Mouse (Mus musculus) embryonic facial prominence, embryonic 13.5 days (tissue): ENCODE measurements around the gene Slmap. TPM values are rescaled to one million over a fixed set of nuclear protein-coding genes. Genes with fewer than 3 reads are reported as not detected.
"Not testable (repeated sequence)": the region's sequence is repeated elsewhere in the genome, so short reads cannot be mapped to it uniquely, and the experiment has no call there.

ENCODE experiments used
- ATAC-seq: fragments of 200-750 bp; cut with Nextera tagmentation; 2 replicates; pipeline ENCODE4 v1.8.0; 2017; ENCODE audit warnings: low read depth; ENCODE audit not compliant: insufficient number of reproducible peaks, insufficient read depth, low FRiP score, low TSS enrichment
- H3K27ac ChIP-seq: fragments of 300-500 bp; sonication (generic); 2 replicates; pipeline ENCODE4 v1.5.1; 2015; ENCODE audit warnings: moderate library complexity, mild to moderate bottlenecking, inconsistent platforms
- H3K27me3 ChIP-seq: fragments of 300-500 bp; sonication (generic); 2 replicates; pipeline ENCODE4 v1.6.1; 2015; ENCODE audit warnings: mild to moderate bottlenecking, inconsistent platforms
- H3K36me3 ChIP-seq: fragments of 300-500 bp; sonication (generic); 2 replicates; pipeline ENCODE4 v1.6.1; 2015; ENCODE audit warnings: mild to moderate bottlenecking, inconsistent platforms
- H3K4me1 ChIP-seq: fragments of 300-500 bp; sonication (generic); 2 replicates; pipeline ENCODE4 v1.6.1; 2015; ENCODE audit warnings: inconsistent platforms
- H3K4me2 ChIP-seq: fragments of 300-500 bp; sonication (generic); 2 replicates; pipeline ENCODE4 v1.6.1; 2015; ENCODE audit warnings: moderate library complexity, mild to moderate bottlenecking, inconsistent platforms
- H3K4me3 ChIP-seq: fragments of 300-500 bp; sonication (generic); 2 replicates; pipeline ENCODE4 v1.5.1; 2015; ENCODE audit warnings: mild to moderate bottlenecking, inconsistent platforms
- H3K9ac ChIP-seq: fragments of 300-500 bp; sonication (generic); 2 replicates; pipeline ENCODE4 v1.6.1; 2015; ENCODE audit warnings: mild to moderate bottlenecking, inconsistent platforms
- H3K9me3 ChIP-seq: fragments of 300-500 bp; sonication (generic); 2 replicates; pipeline ENCODE4 v1.6.1; 2016; ENCODE audit warnings: inconsistent platforms
- WGBS: fragments of 180-500 bp; shearing (Covaris S2); methylation state at CpG from one replicate; pipeline ENCODE4 v1.1.7; 2015; ENCODE audit warnings: mixed read lengths; 5-methylcytosine and 5-hydroxymethylcytosine counted together
- polyA plus RNA-seq: library from polyadenylated mRNA; unstranded; fragments of >200 nt; fragmentation: Nextera tagmentation; extraction: Ambion mirVana; gene quantifications from 2 replicates; pipeline ENCODE4 v1.2.1, GENCODE M21; 2015

The Slmap gene
- polyA plus RNA-seq, 1 experiment from 2014 or later: 17.1 TPM

DNA sequence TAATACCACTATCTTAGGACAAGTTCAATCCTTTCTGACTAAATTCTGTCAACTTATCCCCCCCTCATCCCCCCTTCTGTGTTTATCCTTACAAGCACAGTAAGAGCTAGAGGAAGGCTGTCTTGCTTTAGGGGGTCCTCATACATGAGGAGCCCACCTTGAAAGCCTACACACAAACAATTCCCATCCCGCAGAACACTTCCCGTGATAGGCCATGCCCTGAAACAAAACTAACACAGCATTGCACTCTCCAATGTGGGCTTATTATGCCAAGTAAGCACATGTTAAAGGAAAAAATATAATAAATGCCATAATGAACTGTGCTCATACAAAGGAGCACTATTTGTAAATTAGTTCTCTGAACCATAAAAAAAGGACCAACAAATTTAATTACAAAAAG is 102.8 kb downstream of the Slmap start:
- no peak overlapping the region for H3K4me3 ChIP-seq
- H3K9ac ChIP-seq: no peak overlapping the region
- peaks cover 28% of the 10 kb centered on the region for H3K36me3 ChIP-seq
- no peaks in the 10 kb centered on the region for H3K27me3 ChIP-seq
- ATAC-seq: no peak
- H3K9me3 ChIP-seq: no peaks in the 10 kb centered on the region
- H3K4me2 ChIP-seq: no peak overlapping the region
- no peak overlapping the region for H3K27ac ChIP-seq
- WGBS: 80% methylated on average over 2 of the region's 2 CpGs
- no peaks in the 10 kb centered on the region for H3K4me1 ChIP-seq

DNA sequence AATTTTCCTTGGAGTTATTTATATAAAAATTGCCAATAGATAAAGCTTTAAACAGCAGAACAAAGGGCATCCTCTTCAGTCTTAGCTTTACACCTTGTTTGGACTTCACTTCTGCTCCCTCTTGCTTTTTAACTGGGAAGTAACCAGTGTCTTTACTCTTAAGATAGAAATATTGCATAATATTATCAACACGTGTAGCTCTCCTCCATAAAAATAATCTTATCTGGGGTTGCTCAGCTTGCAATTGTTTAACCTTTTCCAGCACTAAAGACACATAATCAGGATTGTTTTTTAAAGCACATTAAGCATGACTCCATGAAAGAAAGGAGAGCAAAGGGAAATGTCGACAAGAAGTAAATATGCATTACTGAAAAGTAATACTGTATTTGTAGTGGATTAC is 114.5 kb downstream of the Slmap start:
- Histone ChIP-seq H3K9me3 (no peaks in the 10 kb centered on the region), H3K4me3 (no peak overlapping the region), H3K27me3 (no peaks in the 10 kb centered on the region), H3K4me2 (no peak overlapping the region), H3K4me1 (peaks cover 12% of the 10 kb centered on the region; the same call in 1 of the 2 replicates), H3K36me3 (peaks cover 24% of the 10 kb centered on the region), H3K27ac (no peak overlapping the region), H3K9ac (no peak overlapping the region)
- 46% methylated on average over 2 of the region's 2 CpGs for WGBS
- no peak for ATAC-seq

GRCm38 (mm10) chr14:26417956-26418355 is 116.8 kb downstream of the Slmap start:
- ATAC-seq: no peak
- Histone ChIP-seq H3K9ac (no peak overlapping the region), H3K4me1 (peaks cover 12% of the 10 kb centered on the region; the same call in 1 of the 2 replicates), H3K27ac (peak overlapping the region; percentile 56), H3K36me3 (peaks cover 18% of the 10 kb centered on the region), H3K27me3 (no peaks in the 10 kb centered on the region), H3K9me3 (no peaks in the 10 kb centered on the region), H3K4me3 (no peak overlapping the region), H3K4me2 (no peak overlapping the region)
- 31% methylated on average over 5 of the region's 5 CpGs for WGBS

GRCm38 (mm10) chr14:26417088-26417487 is 117.6 kb downstream of the Slmap start:
- H3K9ac ChIP-seq: no peak overlapping the region
- ATAC-seq: no peak
- H3K9me3 ChIP-seq: no peaks in the 10 kb centered on the region
- peak overlapping the region; percentile 39; the same call in 1 of the 2 replicates for H3K27ac ChIP-seq
- no peaks in the 10 kb centered on the region for H3K27me3 ChIP-seq
- peaks cover 12% of the 10 kb centered on the region; the same call in 1 of the 2 replicates for H3K4me1 ChIP-seq
- whole genome bisulfite sequencing: 75% methylated on average over 4 of the region's 4 CpGs
- H3K36me3 ChIP-seq: peaks cover 13% of the 10 kb centered on the region
- no peak overlapping the region for H3K4me3 ChIP-seq
- H3K4me2 ChIP-seq: no peak overlapping the region

GRCm38 (mm10) chr14:26413581-26413980 is 121.2 kb downstream of the Slmap start:
- 84% methylated on average over 1 of the region's 1 CpGs for WGBS
- Histone ChIP-seq H3K27ac (no peak overlapping the region), H3K9ac (no peak overlapping the region), H3K27me3 (no peaks in the 10 kb centered on the region), H3K4me3 (no peak overlapping the region), H3K4me2 (no peak overlapping the region), H3K36me3 (peaks cover 8% of the 10 kb centered on the region), H3K4me1 (peaks cover 6% of the 10 kb centered on the region; the same call in 1 of the 2 replicates), H3K9me3 (no peaks in the 10 kb centered on the region)
- ATAC-seq: no peak

DNA sequence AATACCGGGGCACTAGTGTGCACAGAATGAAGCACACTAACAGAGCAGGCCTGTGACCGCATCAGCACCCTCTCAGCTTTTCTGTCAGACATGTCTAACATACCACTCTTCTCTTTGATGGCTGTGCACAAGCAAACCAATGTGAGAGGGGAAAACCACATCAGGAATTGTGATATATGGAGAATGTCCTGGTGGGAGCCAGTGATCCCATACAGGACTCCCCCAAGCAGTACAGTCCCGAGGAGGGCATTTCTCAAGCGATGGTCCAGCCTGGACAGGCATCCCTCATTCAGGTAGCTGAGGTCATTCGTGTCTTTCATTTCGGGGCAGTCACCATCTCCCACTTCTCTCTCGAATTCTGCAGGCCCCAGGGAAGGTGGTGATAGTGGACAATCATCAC is 128.0 kb downstream of the Slmap start:
- Histone ChIP-seq H3K27ac (no peak overlapping the region), H3K36me3 (0 out of 2 replicates have a peak, but pooled peaks cover 11% of the 10 kb centered on the region), H3K9me3 (no peaks in the 10 kb centered on the region), H3K9ac (no peak overlapping the region), H3K4me2 (no peak overlapping the region), H3K4me3 (no peak overlapping the region), H3K4me1 (0 out of 2 replicates have a peak, but pooled peaks cover 4% of the 10 kb centered on the region), H3K27me3 (no peaks in the 10 kb centered on the region)
- 94% methylated on average over 7 of the region's 7 CpGs for WGBS
- no peak for ATAC-seq

DNA sequence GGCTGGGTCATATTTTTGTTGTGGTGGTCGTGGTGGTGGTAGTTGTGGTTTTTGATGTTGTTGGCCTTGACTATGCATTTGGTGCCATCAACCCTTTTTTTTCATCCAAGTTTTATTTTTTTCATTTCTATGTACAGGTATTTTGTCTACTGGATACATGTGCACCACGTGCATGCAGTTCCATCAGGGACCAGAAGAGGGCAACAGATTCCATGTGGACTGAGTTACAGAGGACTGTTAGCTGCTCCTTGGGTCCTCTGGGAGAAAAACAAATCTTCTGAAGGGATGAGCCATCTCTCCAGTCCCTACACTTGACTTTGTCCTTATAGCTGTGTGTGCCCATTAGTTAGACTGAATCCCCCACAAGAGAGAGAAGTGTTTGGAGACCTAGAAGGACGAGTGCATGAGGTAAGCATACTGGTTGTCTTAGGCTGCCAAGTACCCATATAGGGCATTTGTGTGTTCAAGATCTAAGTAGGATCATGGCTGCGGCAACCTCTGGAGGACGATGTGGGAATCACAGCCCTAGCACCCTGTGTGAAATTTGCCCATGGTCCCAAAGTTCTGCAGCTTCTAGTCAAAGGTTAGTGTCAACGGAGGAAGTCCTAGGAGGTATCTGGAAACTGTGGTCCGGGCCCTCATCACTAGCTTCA is 136.1 kb downstream of the Slmap start:
- 94% methylated on average over 7 of the region's 7 CpGs for WGBS
- Histone ChIP-seq H3K9ac (no peak overlapping the region), H3K27me3 (no peaks in the 10 kb centered on the region), H3K4me1 (0 out of 2 replicates have a peak, but pooled peaks cover 4% of the 10 kb centered on the region), H3K36me3 (0 out of 2 replicates have a peak, but pooled peaks cover 8% of the 10 kb centered on the region), H3K4me3 (no peak overlapping the region), H3K9me3 (peaks cover 9% of the 10 kb centered on the region; the same call in 1 of the 2 replicates), H3K27ac (no peak overlapping the region), H3K4me2 (no peak overlapping the region)
- no peak for ATAC-seq

GRCm38 (mm10) chr14:26391866-26392265 is 142.9 kb downstream of the Slmap start:
- no peak overlapping the region for H3K27ac ChIP-seq
- 0 out of 2 replicates have a peak, but pooled peaks cover 8% of the 10 kb centered on the region for H3K36me3 ChIP-seq
- no peak for ATAC-seq
- no peak overlapping the region for H3K9ac ChIP-seq
- no peaks in the 10 kb centered on the region for H3K4me1 ChIP-seq
- peaks cover 5% of the 10 kb centered on the region; the same call in 1 of the 2 replicates for H3K9me3 ChIP-seq
- WGBS: 91% methylated on average over 13 of the region's 13 CpGs
- no peaks in the 10 kb centered on the region for H3K27me3 ChIP-seq
- no peak overlapping the region for H3K4me2 ChIP-seq
- no peak overlapping the region for H3K4me3 ChIP-seq

GRCm38 (mm10) chr14:26388961-26389360 is 145.8 kb downstream of the Slmap start:
- 81% methylated on average over 2 of the region's 2 CpGs for WGBS
- H3K9ac ChIP-seq, H3K4me3 ChIP-seq, H3K27me3 ChIP-seq, H3K36me3 ChIP-seq, H3K27ac ChIP-seq, ATAC-seq, H3K9me3 ChIP-seq, H3K4me2 ChIP-seq, H3K4me1 ChIP-seq: not testable (repeated sequence)

DNA sequence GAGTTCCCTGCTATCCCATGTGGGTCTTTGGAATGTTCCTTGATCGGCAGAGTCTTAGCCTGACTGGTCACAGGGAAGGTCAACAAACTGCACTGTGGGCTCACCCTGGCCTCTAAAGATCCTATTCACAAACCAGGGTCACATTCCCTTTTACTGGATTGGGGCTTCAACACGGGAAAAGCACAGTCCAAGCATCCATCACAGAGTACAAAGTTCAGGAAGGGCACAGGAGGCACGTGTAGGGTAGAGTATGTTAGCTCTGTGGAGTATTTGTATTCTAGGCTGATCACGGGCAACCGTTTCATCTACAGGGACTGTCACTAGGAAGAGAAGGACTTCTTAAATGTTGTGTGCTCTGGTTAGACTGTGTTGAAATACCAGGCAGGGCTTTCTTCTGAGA is 147.7 kb downstream of the Slmap start:
- not testable (repeated sequence) for H3K36me3 ChIP-seq, H3K9ac ChIP-seq, H3K9me3 ChIP-seq, H3K4me2 ChIP-seq, H3K4me3 ChIP-seq, H3K4me1 ChIP-seq, ATAC-seq, H3K27me3 ChIP-seq, H3K27ac ChIP-seq
- WGBS: 80% methylated on average over 5 of the region's 5 CpGs

GRCm38 (mm10) chr14:26385659-26386058 is 149.1 kb downstream of the Slmap start:
- not testable (repeated sequence) for ATAC-seq, H3K9ac ChIP-seq, H3K4me2 ChIP-seq, H3K9me3 ChIP-seq, H3K27ac ChIP-seq, H3K27me3 ChIP-seq, H3K4me3 ChIP-seq, H3K4me1 ChIP-seq, H3K36me3 ChIP-seq
- 94% methylated on average over 2 of the region's 2 CpGs for WGBS

- Histone ChIP-seq H3K4me3 (no peak overlapping the region), H3K36me3 (no peaks in the 10 kb centered on the region), H3K4me2 (no peak overlapping the region), H3K27me3 (no peaks in the 10 kb centered on the region), H3K4me1 (no peaks in the 10 kb centered on the region), H3K27ac (no peak overlapping the region), H3K9me3 (no peaks in the 10 kb centered on the region), H3K9ac (no peak overlapping the region)
- WGBS: 30% methylated on average over 3 of the region's 3 CpGs
- ATAC-seq: no peak
Measured at GRCm38 (mm10) chr14:26379071-26379470, 155.7 kb downstream of the Slmap start.
